Mouse (Mus musculus) lung, embryonic 16.5 days (tissue): ENCODE data around the gene Gm20696. TPM values are rescaled to one million over a fixed set of nuclear protein-coding genes. Genes with fewer than 3 reads are reported as not detected.

ENCODE experiments used
- ATAC-seq: fragments of 200-750 bp; cut with Nextera tagmentation; 2 replicates; pipeline ENCODE4 v1.8.0; 2017; ENCODE audit warnings: low read depth, mild to moderate bottlenecking, moderate library complexity
- H3K27ac ChIP-seq: fragments of 300-500 bp; sonication (generic); 2 replicates; pipeline ENCODE4 v1.5.1; 2014; ENCODE audit warnings: mild to moderate bottlenecking, control low read depth, low read length
- H3K27me3 ChIP-seq: fragments of 300-500 bp; sonication (generic); 2 replicates; pipeline ENCODE4 v1.6.1; 2014; ENCODE audit warnings: low read depth, low read length, mixed read lengths; ENCODE audit not compliant: control insufficient read depth, insufficient read depth
- H3K36me3 ChIP-seq: fragments of 300-500 bp; sonication (generic); 2 replicates; pipeline ENCODE4 v1.6.1; 2014; ENCODE audit warnings: low read length; ENCODE audit not compliant: control insufficient read depth, insufficient read depth
- H3K4me1 ChIP-seq: fragments of 300-500 bp; sonication (generic); replicated peaks from 2 replicates; pipeline ENCODE4 v1.6.1; 2014; ENCODE audit warnings: low read length, mixed read lengths; ENCODE audit not compliant: control insufficient read depth, insufficient read depth
- H3K4me2 ChIP-seq: fragments of 300-500 bp; sonication (generic); 2 replicates; pipeline ENCODE4 v1.6.1; 2014; ENCODE audit warnings: low read depth, low read length, control low read depth
- H3K4me3 ChIP-seq: fragments of 300-500 bp; sonication (generic); 2 replicates; pipeline ENCODE4 v1.5.1; 2014; ENCODE audit warnings: mild to moderate bottlenecking, low read length, control low read depth
- H3K9ac ChIP-seq: fragments of 300-500 bp; sonication (generic); 2 replicates; pipeline ENCODE4 v1.6.1; 2014; ENCODE audit warnings: low read length, control low read depth
- H3K9me3 ChIP-seq: fragments of 300-500 bp; sonication (generic); 2 replicates; pipeline ENCODE4 v1.6.1; 2016; ENCODE audit warnings: low read length; ENCODE audit not compliant: control insufficient read depth
- WGBS: fragments of 180-500 bp; shearing (Covaris S2); extraction: QIAGEN DNeasy Blood & Tissue Kit; methylation state at CpG from one replicate; pipeline ENCODE4 v1.1.7; 2014; 5-methylcytosine and 5-hydroxymethylcytosine counted together
- polyA plus RNA-seq: library from polyadenylated mRNA; unstranded; fragments of >200 nt; fragmentation: Nextera tagmentation; extraction: Ambion mirVana; gene quantifications from 2 replicates; pipeline ENCODE4 v1.2.1, GENCODE M21; 2015

Gene Gm20696
- polyA plus RNA-seq, 1 experiment from 2014 or later: 2.3 TPM

- H3K9ac ChIP-seq: no peak overlapping the region
- WGBS: 95% methylated on average over 2 of the region's 2 CpGs
- no peaks in the 10 kb centered on the region for H3K27me3 ChIP-seq
- no peaks in the 10 kb centered on the region for H3K9me3 ChIP-seq
- no peaks in the 10 kb centered on the region for H3K36me3 ChIP-seq
- no peak overlapping the region for H3K4me2 ChIP-seq
- ATAC-seq: no peak
- H3K4me1 ChIP-seq: peaks cover 4% of the 10 kb centered on the region
- H3K4me3 ChIP-seq: no peak overlapping the region
- no peak overlapping the region for H3K27ac ChIP-seq
Observed at GRCm38 (mm10) chr6:99573343-99573742, 93.3 kb downstream of the Gm20696 start.

- no peaks in the 10 kb centered on the region for H3K36me3 ChIP-seq
Observed at GRCm38 (mm10) chr6:99572071-99572470, 94.5 kb downstream of the Gm20696 start.

GRCm38 (mm10) chr6:99566921-99567320, 99.7 kb downstream of the Gm20696 start:
- Histone ChIP-seq H3K4me1 (no peaks in the 10 kb centered on the region), H3K9ac (no peak overlapping the region), H3K9me3 (no peaks in the 10 kb centered on the region), H3K36me3 (no peaks in the 10 kb centered on the region), H3K4me3 (no peak overlapping the region), H3K27me3 (no peaks in the 10 kb centered on the region), H3K4me2 (no peak overlapping the region), H3K27ac (no peak overlapping the region)
- 36% methylated on average over 8 of the region's 8 CpGs for WGBS
- peak; percentile 38; the same call in 1 of the 2 replicates for ATAC-seq

More at GRCm38 (mm10) chr6:99572071-99572470, 94.5 kb downstream of the Gm20696 start:
- Histone ChIP-seq H3K9ac (no peak overlapping the region), H3K4me1 (peaks cover 4% of the 10 kb centered on the region), H3K27ac (no peak overlapping the region), H3K27me3 (no peaks in the 10 kb centered on the region), H3K9me3 (no peaks in the 10 kb centered on the region), H3K4me2 (no peak overlapping the region), H3K4me3 (no peak overlapping the region)
- 71% methylated on average over 5 of the region's 5 CpGs for WGBS
- ATAC-seq: no peak

DNA sequence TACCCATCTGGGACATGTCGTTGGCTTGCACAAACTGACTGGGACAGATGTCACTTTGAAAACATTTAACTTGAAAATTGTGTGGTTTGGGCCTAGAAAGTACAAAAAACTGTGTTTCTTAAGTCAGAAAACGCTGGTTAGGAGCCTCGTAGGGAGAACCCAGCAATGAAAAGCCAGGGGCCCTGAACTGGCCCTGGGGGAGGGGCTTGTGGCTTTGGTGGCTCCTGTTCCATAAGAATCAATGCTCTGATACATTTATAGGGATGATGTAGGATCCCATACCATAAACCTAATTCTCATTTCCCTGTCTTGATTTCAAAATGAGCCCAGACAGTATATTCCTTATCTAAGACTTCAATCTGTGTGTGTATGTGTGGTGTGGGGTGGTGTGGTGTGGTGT, 101.8 kb downstream of the Gm20696 start:
- Histone ChIP-seq H3K9ac (no peak overlapping the region), H3K27me3 (no peaks in the 10 kb centered on the region), H3K4me1 (no peaks in the 10 kb centered on the region), H3K4me2 (no peak overlapping the region), H3K9me3 (no peaks in the 10 kb centered on the region), H3K27ac (no peak overlapping the region), H3K36me3 (no peaks in the 10 kb centered on the region), H3K4me3 (no peak overlapping the region)
- ATAC-seq: no peak
- 64% methylated on average over 3 of the region's 3 CpGs for whole genome bisulfite sequencing

GRCm38 (mm10) chr6:99556950-99557349, 109.6 kb downstream of the Gm20696 start:
- no peak overlapping the region for H3K4me3 ChIP-seq
- 73% methylated on average over 5 of the region's 5 CpGs for WGBS
- ATAC-seq: no peak
- no peaks in the 10 kb centered on the region for H3K9me3 ChIP-seq
- no peaks in the 10 kb centered on the region for H3K27me3 ChIP-seq
- H3K27ac ChIP-seq: no peak overlapping the region
- no peak overlapping the region for H3K9ac ChIP-seq
- H3K4me2 ChIP-seq: no peak overlapping the region
- no peaks in the 10 kb centered on the region for H3K4me1 ChIP-seq
- H3K36me3 ChIP-seq: no peaks in the 10 kb centered on the region

DNA sequence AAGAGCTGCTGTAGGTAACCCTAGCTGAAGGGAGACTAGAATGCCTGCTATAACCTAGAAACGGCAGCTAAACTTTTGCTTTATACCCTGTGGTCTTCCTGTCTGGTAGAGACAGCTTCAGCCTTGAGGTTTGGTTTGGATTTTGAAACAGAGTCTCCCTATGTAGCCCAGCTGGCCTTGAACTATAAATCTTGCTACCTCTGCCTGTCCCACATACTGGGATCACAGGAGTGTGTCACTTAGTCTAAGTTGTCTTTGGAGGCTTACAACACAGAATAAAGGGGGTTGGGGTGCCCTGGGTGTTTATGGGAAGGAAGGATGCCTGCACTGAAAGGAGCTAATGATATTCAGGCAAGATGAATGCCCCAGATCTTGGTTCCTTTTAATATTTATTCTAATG, 113.8 kb downstream of the Gm20696 start:
- H3K4me3 ChIP-seq: no peak overlapping the region
- H3K27me3 ChIP-seq: no peaks in the 10 kb centered on the region
- no peak for ATAC-seq
- no peak overlapping the region for H3K27ac ChIP-seq
- H3K4me2 ChIP-seq: no peak overlapping the region
- H3K4me1 ChIP-seq: no peaks in the 10 kb centered on the region
- H3K9ac ChIP-seq: no peak overlapping the region
- peaks cover 2% of the 10 kb centered on the region; the same call in 1 of the 2 replicates for H3K9me3 ChIP-seq
- no peaks in the 10 kb centered on the region for H3K36me3 ChIP-seq
- WGBS: 70% methylated on average over 1 of the region's 1 CpGs

DNA sequence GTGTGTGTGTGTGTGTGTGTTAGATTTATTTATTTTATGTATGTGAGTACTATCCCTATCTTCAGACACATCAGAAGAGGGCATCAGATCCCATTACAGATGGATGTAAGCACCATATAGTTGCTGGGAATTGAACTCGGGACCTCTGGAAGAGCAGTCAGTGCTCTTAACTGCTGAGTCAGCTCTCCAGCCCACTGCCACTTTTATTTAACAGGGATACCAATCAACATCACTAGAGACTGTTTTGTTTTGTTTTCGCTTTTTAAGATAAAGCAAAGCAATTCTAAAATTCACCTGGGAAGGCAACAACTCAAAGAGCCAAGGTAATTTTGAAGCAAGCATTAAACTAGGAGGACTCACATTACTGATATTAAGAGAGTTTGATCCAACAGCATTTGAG, 120.2 kb downstream of the Gm20696 start:
- 91% methylated on average over 2 of the region's 2 CpGs for WGBS
- Histone ChIP-seq H3K9me3 (peaks cover 2% of the 10 kb centered on the region; the same call in 1 of the 2 replicates), H3K4me1 (no peaks in the 10 kb centered on the region), H3K27ac (no peak overlapping the region), H3K36me3 (no peaks in the 10 kb centered on the region), H3K27me3 (no peaks in the 10 kb centered on the region), H3K4me2 (no peak overlapping the region), H3K4me3 (no peak overlapping the region), H3K9ac (no peak overlapping the region)
- no peak for ATAC-seq

GRCm38 (mm10) chr6:99545437-99545836, 121.2 kb downstream of the Gm20696 start:
- Histone ChIP-seq H3K36me3 (no peaks in the 10 kb centered on the region), H3K4me1 (0 out of 2 replicates have a peak, but pooled peaks cover 3% of the 10 kb centered on the region), H3K9ac (no peak overlapping the region), H3K27me3 (no peaks in the 10 kb centered on the region), H3K27ac (no peak overlapping the region; the same call in 1 of the 2 replicates), H3K4me3 (no peak overlapping the region), H3K4me2 (no peak overlapping the region), H3K9me3 (peaks cover 2% of the 10 kb centered on the region; the same call in 1 of the 2 replicates)
- ATAC-seq: peak; percentile 59; the same call in 1 of the 2 replicates
- 45% methylated on average over 6 of the region's 6 CpGs for WGBS

DNA sequence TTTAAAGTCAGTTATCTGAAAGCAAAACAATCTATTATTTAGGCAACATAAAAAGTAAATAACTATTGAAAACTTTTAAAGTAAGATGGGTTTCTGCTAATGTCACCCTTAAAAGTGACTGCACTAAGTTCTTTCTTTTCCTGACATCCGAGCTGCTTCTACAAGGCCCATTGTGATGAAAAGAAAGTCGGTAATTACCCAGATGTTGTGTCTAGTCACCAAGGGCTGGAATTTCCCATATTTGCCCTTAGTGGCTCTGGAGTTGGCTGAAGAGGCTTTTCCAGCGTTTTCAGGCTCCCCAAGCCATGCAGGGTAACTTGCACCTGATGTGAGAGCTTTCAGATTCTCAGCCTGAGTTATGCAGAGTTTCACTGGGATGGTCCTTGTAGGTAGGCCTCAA, 125.5 kb downstream of the Gm20696 start:
- no peaks in the 10 kb centered on the region for H3K36me3 ChIP-seq
- 14% methylated on average over 3 of the region's 3 CpGs for WGBS
- H3K9me3 ChIP-seq: no peaks in the 10 kb centered on the region
- H3K4me2 ChIP-seq: no peak overlapping the region
- H3K4me3 ChIP-seq: no peak overlapping the region
- no peaks in the 10 kb centered on the region for H3K27me3 ChIP-seq
- H3K27ac ChIP-seq: peak overlapping the region; percentile 34
- ATAC-seq: no peak
- H3K4me1 ChIP-seq: peaks cover 19% of the 10 kb centered on the region
- no peak overlapping the region for H3K9ac ChIP-seq

GRCm38 (mm10) chr6:99540653-99541052, 125.9 kb downstream of the Gm20696 start:
- Histone ChIP-seq H3K4me3 (no peak overlapping the region), H3K27ac (peak overlapping the region; percentile 63), H3K9me3 (no peaks in the 10 kb centered on the region), H3K27me3 (no peaks in the 10 kb centered on the region), H3K36me3 (no peaks in the 10 kb centered on the region), H3K4me1 (peaks cover 19% of the 10 kb centered on the region), H3K4me2 (no peak overlapping the region), H3K9ac (no peak overlapping the region)
- ATAC-seq: peak; percentile 39; the same call in 1 of the 2 replicates
- WGBS: 26% methylated on average over 6 of the region's 6 CpGs
